Mouse (Mus musculus): Measurements from ENCODE around the gene Zfpm1. TPM values are rescaled to one million over a fixed set of nuclear protein-coding genes. Genes with fewer than 3 reads are reported as not detected.
A peak's percentile ranks its signal among the peaks of the same experiment; 100 is the strongest.

The Zfpm1 gene
- polyA plus RNA-seq, 1 experiment = 32.0 TPM

DNA sequence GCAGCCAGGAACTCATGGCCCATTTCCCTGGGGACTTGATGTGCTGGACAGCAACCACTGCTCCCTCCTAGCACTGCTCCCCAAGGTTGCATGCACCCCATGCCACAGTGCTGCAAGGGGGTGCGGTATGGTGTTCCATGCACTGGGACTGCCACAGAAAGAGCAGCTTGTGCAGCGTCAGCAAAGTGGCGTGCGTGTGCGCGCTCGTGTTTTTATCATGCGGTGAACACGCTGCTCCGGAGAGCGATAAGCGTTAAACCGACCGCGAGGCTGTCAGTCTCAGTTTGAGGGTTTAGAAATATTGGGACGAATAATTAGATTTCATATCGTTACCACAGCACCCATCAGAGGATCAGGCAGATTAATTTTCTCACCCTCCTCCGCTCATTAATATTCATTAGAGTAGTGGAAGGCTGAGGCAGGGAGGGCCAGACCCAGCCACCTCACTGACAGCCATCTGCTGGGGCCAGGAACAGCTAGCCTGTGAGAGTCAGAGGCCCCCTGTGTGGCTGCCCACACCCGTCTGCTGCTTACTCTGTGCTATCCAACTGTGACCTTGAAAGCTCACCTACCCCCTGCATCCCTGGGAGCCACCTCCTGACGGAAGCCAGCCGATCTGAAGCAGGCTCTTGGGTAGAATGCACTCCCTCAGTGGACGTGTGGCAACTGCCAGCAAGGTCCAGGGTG, 47.8 kb downstream of the Zfpm1 start:
- no peak for DNase-seq
- H3K4me3 ChIP-seq (replicated peaks; ENCODE audit: extremely low read depth, low read depth, low read length) = no peak overlapping the region
- WGBS = 92% methylated on average over 22 of the region's 22 CpGs
- H3K4me1 ChIP-seq (ENCODE audit: control insufficient read depth, insufficient read depth, low read length) = peaks cover 9% of the 10 kb centered on the region
- TF ChIP-seq CTCF (IDR thresholded peaks at IDR 0.05; ENCODE audit: insufficient read depth, low read length) = no peak
- TF ChIP-seq POLR2A (IDR thresholded peaks at IDR 0.05; ENCODE audit: borderline replicate concordance, extremely low read depth, low read depth, low read length) = no peak

DNA sequence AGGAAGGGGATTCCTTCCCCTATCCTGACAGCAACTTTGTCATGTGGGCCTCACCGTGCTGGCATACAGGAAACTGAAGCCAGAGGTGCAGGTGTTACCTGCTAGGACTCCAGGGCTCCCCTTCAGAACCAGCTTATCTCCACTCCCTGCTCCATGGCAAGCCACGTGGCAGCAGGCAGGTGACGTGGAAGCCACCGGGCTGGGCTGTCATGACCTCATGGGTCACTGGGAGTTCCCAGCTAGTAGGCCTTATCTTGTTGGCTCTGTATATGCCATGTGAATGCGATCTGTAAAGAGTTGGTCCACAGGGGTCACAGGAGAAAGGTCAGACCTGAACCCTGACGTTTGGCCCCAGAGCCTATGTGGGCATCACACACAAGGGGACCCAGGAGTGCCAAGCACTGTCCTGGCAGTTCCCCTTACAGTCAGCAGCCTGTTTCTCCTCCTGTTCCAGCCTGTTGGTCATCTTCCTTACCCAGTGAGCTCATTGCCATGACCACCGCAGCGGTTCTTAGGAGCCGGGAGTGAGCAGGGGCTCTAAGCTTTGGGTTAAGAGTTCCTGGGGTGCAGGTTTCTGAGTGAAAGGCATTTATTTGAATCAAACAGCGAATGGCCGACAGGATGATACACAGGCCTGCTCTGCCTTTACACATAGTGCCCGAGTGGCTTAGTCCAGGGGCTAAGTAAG, 48.6 kb downstream of the Zfpm1 start:
- H3K4me1 ChIP-seq (ENCODE audit: control insufficient read depth, insufficient read depth, low read length) = peaks cover 9% of the 10 kb centered on the region
- 59% methylated on average over 12 of the region's 12 CpGs for WGBS
- TF ChIP-seq CTCF (IDR thresholded peaks at IDR 0.05; ENCODE audit: insufficient read depth, low read length) (no peak), POLR2A (IDR thresholded peaks at IDR 0.05; ENCODE audit: borderline replicate concordance, extremely low read depth, low read depth, low read length) (no peak)
- H3K4me3 ChIP-seq (replicated peaks; ENCODE audit: extremely low read depth, low read depth, low read length) = no peak overlapping the region
- DNase-seq = no peak

DNA sequence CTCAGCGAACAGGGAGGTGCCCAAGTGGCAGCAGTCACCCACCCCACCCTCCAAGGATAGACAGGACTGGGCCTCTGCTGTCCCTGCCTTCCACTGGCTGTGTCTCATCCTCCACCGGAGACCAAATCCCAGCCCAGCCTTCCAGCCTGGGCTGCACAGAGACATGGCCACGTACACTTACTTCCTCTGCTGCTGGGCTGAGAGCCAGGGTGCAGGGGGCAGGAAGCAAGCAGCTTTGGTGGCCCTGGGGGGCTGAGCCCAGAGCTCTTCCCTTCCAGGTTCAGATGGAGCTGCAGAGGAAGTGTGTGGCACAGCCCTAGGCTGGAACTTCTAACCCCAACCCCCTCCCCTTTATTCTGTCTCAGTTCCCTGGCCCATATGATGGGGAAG, 49.2 kb downstream of the Zfpm1 start:
- peaks cover 9% of the 10 kb centered on the region for H3K4me1 ChIP-seq (ENCODE audit: control insufficient read depth, insufficient read depth, low read length)
- H3K4me3 ChIP-seq (replicated peaks; ENCODE audit: extremely low read depth, low read depth, low read length) = no peak overlapping the region
- no peak for DNase-seq
- WGBS = 43% methylated on average over 3 of the region's 3 CpGs
- TF ChIP-seq CTCF (IDR thresholded peaks at IDR 0.05; ENCODE audit: insufficient read depth, low read length) = no peak

DNA sequence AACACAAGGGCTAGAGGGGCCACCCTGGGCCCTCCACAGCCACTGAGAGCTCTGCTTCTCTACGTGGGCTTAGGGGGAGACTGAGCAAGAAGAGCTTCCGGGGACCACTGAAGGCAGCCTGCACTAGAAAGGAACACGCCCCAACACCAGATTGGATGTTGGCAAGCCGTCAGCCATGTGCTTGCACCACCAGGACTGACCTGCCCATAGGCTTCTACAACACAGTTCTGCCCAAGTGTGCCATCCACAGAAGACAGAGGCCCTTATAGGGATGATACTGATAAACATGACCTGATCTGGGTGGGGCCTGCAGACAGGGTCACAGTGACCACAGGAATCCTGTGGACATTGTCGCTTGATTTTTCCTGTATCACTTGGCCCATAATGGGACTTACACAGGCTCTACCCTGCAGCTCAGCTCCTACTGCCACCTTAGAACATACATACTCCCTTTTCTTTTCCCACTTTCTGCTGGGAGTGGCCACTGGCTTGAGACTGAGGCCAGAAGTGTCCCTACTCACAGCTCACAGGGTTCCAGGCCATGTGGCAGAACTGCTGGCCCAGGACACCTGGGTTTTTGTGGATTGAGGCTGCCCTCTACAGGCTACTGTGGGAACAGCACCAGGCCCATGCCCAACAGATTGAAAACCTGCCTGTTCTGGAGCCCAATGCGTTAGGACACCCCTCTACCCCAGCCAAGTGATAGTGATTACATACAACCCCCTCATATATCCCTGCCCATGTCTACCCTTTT, 51.0 kb downstream of the Zfpm1 start:
- no peak overlapping the region for H3K4me3 ChIP-seq (replicated peaks; ENCODE audit: extremely low read depth, low read depth, low read length)
- WGBS = 66% methylated on average over 6 of the region's 6 CpGs

DNA sequence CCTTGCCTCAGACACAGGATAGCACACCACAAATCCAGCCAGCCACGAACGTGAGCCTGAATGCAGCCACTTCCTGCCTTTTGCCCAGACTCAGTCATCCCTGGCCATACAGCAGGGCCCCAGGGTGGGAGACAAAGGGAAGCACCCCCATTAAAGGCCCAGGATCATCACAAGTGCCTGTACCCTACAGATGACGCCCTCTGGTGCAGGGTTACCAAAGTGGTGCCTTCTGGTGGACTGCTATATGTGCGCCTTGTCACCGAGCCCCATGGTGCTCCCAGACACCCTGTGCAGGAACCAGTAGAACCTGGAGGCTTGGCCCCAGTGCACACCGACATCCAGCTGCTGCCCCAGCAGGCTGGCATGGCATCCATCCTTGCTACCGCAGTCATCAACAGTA, 51.6 kb downstream of the Zfpm1 start:
- no peak for DNase-seq
- H3K4me1 ChIP-seq (ENCODE audit: control insufficient read depth, insufficient read depth, low read length) = peaks cover 9% of the 10 kb centered on the region
- H3K4me3 ChIP-seq (replicated peaks; ENCODE audit: extremely low read depth, low read depth, low read length) = no peak overlapping the region
- WGBS = 91% methylated on average over 7 of the region's 7 CpGs
- TF ChIP-seq POLR2A (IDR thresholded peaks at IDR 0.05; ENCODE audit: borderline replicate concordance, extremely low read depth, low read depth, low read length) = no peak
- no peak for TF ChIP-seq CTCF (IDR thresholded peaks at IDR 0.05; ENCODE audit: insufficient read depth, low read length)

More for the DNA sequence above, 51.0 kb downstream of the Zfpm1 start:
- peaks cover 9% of the 10 kb centered on the region for H3K4me1 ChIP-seq (ENCODE audit: control insufficient read depth, insufficient read depth, low read length)
- TF ChIP-seq CTCF (IDR thresholded peaks at IDR 0.05; ENCODE audit: insufficient read depth, low read length) (peak; percentile 95), POLR2A (IDR thresholded peaks at IDR 0.05; ENCODE audit: borderline replicate concordance, extremely low read depth, low read depth, low read length) (no peak)
- DNase-seq = peak; percentile 92

DNA sequence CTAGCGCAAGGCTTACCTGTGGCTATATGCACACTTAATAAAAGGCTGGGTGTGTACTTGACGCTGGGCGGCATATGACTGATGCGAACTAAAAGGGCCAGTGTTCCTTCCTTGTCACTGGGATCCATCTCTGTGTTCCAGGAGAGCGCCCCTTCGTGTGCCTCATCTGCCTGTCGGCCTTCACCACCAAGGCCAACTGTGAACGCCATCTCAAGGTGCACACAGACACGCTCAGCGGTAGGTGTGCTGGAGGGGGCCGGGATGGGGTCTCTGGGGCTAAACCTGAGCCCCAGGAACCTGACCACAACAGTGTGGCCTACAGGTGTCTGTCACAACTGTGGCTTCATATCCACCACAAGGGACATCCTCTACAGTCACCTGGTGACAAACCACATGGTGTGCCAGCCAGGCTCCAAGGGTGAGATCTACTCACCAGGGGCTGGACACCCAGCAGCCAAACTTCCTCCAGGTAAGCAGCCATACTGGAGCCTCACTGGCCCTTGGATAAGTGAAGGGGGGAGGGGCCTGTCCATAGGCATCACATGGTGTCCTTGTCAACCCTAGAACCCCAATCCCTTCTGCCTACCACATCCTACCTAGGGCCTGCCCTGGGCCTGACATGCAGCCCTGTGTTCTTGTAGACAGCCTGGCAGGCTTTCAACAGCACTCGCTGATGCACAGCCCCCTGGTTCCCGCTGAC, 53.0 kb downstream of the Zfpm1 start:
- TF ChIP-seq POLR2A (IDR thresholded peaks at IDR 0.05; ENCODE audit: borderline replicate concordance, extremely low read depth, low read depth, low read length) (no peak), CTCF (IDR thresholded peaks at IDR 0.05; ENCODE audit: insufficient read depth, low read length) (no peak)
- no peak for DNase-seq
- 92% methylated on average over 13 of the region's 13 CpGs for WGBS
- Histone ChIP-seq H3K4me1 (ENCODE audit: control insufficient read depth, insufficient read depth, low read length) (peaks cover 9% of the 10 kb centered on the region), H3K4me3 (replicated peaks; ENCODE audit: extremely low read depth, low read depth, low read length) (no peak overlapping the region)

DNA sequence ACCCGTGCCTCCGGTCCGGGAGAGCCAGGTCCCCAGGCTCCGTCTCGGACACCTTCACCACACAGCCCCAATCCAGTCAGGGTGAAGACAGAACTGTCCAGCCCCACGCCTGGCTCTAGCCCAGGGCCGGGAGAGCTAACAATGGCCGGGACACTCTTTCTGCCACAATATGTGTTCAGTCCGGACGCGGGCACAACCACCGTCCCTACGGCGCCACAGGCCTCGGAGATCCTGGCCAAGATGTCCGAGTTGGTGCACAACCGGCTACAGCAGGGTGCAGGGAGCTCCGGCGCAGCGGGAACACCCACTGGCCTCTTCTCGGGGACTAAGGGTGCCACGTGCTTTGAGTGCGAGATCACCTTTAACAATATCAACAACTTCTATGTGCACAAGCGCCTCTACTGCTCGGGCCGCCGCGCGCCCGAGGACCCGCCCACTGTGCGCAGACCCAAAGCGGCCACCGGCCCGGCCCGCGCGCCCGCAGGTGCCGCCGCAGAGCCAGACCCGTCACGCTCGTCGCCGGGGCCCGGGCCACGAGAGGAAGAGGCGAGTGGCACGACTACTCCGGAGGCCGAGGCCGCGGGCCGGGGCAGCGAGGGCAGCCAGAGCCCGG, 53.8 kb downstream of the Zfpm1 start:
- TF ChIP-seq CTCF (IDR thresholded peaks at IDR 0.05; ENCODE audit: insufficient read depth, low read length) (no peak), POLR2A (IDR thresholded peaks at IDR 0.05; ENCODE audit: borderline replicate concordance, extremely low read depth, low read depth, low read length) (no peak)
- H3K4me3 ChIP-seq (replicated peaks; ENCODE audit: extremely low read depth, low read depth, low read length) = peak overlapping the region; percentile 54
- DNase-seq = peak; percentile 53
- 59% methylated on average over 57 of the region's 57 CpGs for WGBS
- peaks cover 3% of the 10 kb centered on the region; the same call in 1 of the 2 replicates for H3K4me1 ChIP-seq (ENCODE audit: control insufficient read depth, insufficient read depth, low read length)

DNA sequence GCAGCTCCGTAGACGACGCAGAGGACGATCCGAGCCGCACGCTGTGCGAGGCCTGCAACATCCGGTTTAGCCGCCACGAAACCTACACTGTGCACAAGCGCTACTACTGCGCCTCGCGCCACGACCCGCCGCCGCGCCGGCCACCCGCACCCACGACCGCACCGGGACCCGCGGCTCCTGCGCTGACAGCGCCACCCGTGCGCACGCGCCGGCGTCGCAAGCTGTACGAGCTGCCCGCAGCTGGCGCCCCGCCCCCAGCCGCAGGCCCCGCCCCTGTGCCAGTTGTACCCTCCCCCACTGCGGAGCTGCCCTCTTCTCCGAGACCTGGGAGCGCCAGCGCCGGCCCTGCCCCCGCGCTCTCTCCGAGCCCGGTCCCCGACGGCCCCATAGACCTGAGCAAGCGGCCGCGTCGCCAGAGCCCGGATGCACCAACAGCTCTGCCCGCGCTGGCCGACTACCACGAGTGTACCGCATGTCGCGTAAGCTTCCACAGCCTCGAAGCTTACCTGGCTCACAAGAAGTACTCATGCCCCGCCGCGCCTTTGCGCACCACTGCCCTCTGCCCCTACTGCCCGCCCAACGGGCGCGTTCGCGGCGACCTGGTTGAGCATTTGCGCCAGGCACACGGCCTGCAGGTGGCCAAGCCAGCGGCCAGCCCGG, 54.4 kb downstream of the Zfpm1 start:
- H3K4me1 ChIP-seq (ENCODE audit: control insufficient read depth, insufficient read depth, low read length) = no peaks in the 10 kb centered on the region
- TF ChIP-seq CTCF (IDR thresholded peaks at IDR 0.05; ENCODE audit: insufficient read depth, low read length) = no peak
- 0 out of 2 replicates have a peak, but pooled peaks have one; percentile 5 for TF ChIP-seq POLR2A (IDR thresholded peaks at IDR 0.05; ENCODE audit: borderline replicate concordance, extremely low read depth, low read depth, low read length)
- 49% methylated on average over 81 of the region's 81 CpGs for WGBS
- peak; percentile 60 for DNase-seq
- H3K4me3 ChIP-seq (replicated peaks; ENCODE audit: extremely low read depth, low read depth, low read length) = peak overlapping the region; percentile 54

Data from lung, adult 2 months (tissue).